Mouse (Mus musculus) monocyte, adult 5-6 weeks (primary cell): ENCODE data around the gene Sos2. TPM values are rescaled to one million over a fixed set of nuclear protein-coding genes. Genes with fewer than 3 reads are reported as not detected.

Experiments used
- ATAC-seq: fragments of 153-309, 156-312 bp; replicated peaks from 2 replicates; pipeline ENCODE4 v1.8.0; 2017; ENCODE audit warnings: mild to moderate bottlenecking; ENCODE audit not compliant: low TSS enrichment, insufficient number of reproducible peaks, severe bottlenecking, poor library complexity, low FRiP score
- total RNA-seq: library from RNA; stranded (forward); fragments of 200-1000, 200-491, 200-594 nt; gene quantifications from 3 replicates; pipeline ENCODE4 v1.2.3, GENCODE M21; 2017

The Sos2 gene
- total RNA-seq, 1 experiment from 2014 or later: 43.3 TPM

GRCm38 (mm10) chr12:69536616-69537242 lies 144.9 kb downstream of the Sos2 start:
- no peak for ATAC-seq

Other genes starting within 250 kb of the Sos2 start
- gene Vcpkmt, start 98.8 kb downstream of the Sos2 start, total RNA-seq: 10.9 to 19.7 TPM (median 14.9 TPM) in 3 replicates
- gene L2hgdh, start 43.0 kb upstream of the Sos2 start, total RNA-seq: 0.38 to 1.8 TPM in 2 of 3 replicates, not detected in the other
- gene Atp5s, start 43.1 kb upstream of the Sos2 start, total RNA-seq: 1.1 to 11.9 TPM (median 5.0 TPM) in 3 replicates
- 0.49 to 1.2 TPM (median 1.2 TPM) in 3 replicates for gene Cdkl1, start 109.4 kb upstream of the Sos2 start, total RNA-seq
- gene Atl1, start 210.8 kb upstream of the Sos2 start, total RNA-seq: 0.85 to 2.1 TPM (median 1.1 TPM) in 3 replicates
- gene Map4k5, start 211.3 kb upstream of the Sos2 start, total RNA-seq: 41.3 to 64.2 TPM (median 51.0 TPM) in 3 replicates